Mouse (Mus musculus): ENCODE results near the gene Egln1.

DNA sequence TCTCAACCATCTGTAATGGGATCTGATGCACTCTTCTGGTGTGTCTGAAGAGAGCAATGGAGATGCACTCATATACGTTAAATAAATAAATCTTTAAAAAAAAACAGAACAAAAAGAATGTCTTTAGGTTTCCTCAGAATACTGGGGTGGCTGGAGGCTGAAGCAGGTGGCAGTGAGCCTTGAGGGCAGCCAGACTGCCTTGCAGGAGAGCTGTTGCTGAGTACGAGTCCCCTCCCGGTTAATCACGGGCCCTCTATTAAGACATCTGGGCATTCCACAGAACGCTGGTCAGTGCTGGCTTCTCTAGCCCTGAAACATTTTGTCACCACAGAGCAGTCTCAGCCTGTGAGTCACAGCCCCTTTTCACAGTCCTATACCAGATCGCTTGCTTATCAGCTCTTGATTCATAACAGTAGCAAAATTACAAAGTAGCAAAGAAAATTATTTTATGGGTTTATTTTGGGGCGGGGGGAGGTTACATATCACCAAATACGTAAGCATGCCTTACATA is 5.5 kb upstream of the Egln1 start:
- TF ChIP-seq CTCF (IDR thresholded peaks at IDR 0.05), result no peak
- no peak for TF ChIP-seq EP300 (IDR thresholded peaks at IDR 0.05)

All from lung, postnatal 0 days (tissue).